Mouse (Mus musculus) embryonic facial prominence, embryonic 10.5 days (tissue): ENCODE results near the gene Mical3. TPM values are rescaled to one million over a fixed set of nuclear protein-coding genes. Genes with fewer than 3 reads are reported as not detected.
A peak's percentile ranks its signal among the peaks of the same experiment; 100 is the strongest.

ENCODE experiments used
- DNase-seq: peaks from one replicate; pipeline ENCODE4 v3.0.0-alpha.2; 2017; ENCODE audit warnings: low spot score
- H3K27ac ChIP-seq: fragments of 300-500 bp; sonication (generic); replicated peaks from 2 replicates; pipeline ENCODE4 v1.5.1; 2016; ENCODE audit warnings: mild to moderate bottlenecking
- H3K27me3 ChIP-seq: fragments of 300-500 bp; sonication (generic); replicated peaks from 2 replicates; pipeline ENCODE4 v1.6.1; 2016; ENCODE audit warnings: low read depth, mild to moderate bottlenecking; ENCODE audit not compliant: poor library complexity, severe bottlenecking
- H3K36me3 ChIP-seq: fragments of 300-500 bp; sonication (generic); replicated peaks from 2 replicates; pipeline ENCODE4 v1.6.1; 2016; ENCODE audit warnings: mild to moderate bottlenecking, moderate library complexity
- H3K4me1 ChIP-seq: fragments of 300-500 bp; sonication (generic); 2 replicates; pipeline ENCODE4 v1.6.1; 2016
- H3K4me3 ChIP-seq: fragments of 300-500 bp; sonication (generic); 2 replicates; pipeline ENCODE4 v1.5.1; 2016; ENCODE audit warnings: mild to moderate bottlenecking, moderate library complexity
- H3K9me3 ChIP-seq: fragments of 300-500 bp; sonication (generic); 2 replicates; pipeline ENCODE4 v1.6.1; 2016; ENCODE audit warnings: mild to moderate bottlenecking
- WGBS: fragments of 180-500 bp; shearing (Covaris S2); methylation state at CpG from one replicate; pipeline ENCODE4 v1.1.7; 2016; 5-methylcytosine and 5-hydroxymethylcytosine counted together
- polyA plus RNA-seq: library from polyadenylated mRNA; unstranded; fragments of >200 nt; fragmentation: Nextera tagmentation; extraction: Ambion mirVana; gene quantifications from 2 replicates; pipeline ENCODE4 v1.2.1, GENCODE M21; 2016

Mical3 gene
- polyA plus RNA-seq, 1 experiment from 2014 or later = 10.4 TPM

- Histone ChIP-seq H3K27me3 (no peaks in the 10 kb centered on the region), H3K36me3 (peaks cover 38% of the 10 kb centered on the region), H3K4me1 (peaks cover 19% of the 10 kb centered on the region), H3K9me3 (no peaks in the 10 kb centered on the region), H3K4me3 (no peak overlapping the region), H3K27ac (0 out of 2 replicates have a peak overlapping the region, but pooled peaks have one; percentile 24)
- WGBS = 63% methylated on average over 3 of the region's 3 CpGs
- DNase-seq = no peak
Observed at GRCm38 (mm10) chr6:121002952-121003351, 127.8 kb downstream of the Mical3 start.

DNA sequence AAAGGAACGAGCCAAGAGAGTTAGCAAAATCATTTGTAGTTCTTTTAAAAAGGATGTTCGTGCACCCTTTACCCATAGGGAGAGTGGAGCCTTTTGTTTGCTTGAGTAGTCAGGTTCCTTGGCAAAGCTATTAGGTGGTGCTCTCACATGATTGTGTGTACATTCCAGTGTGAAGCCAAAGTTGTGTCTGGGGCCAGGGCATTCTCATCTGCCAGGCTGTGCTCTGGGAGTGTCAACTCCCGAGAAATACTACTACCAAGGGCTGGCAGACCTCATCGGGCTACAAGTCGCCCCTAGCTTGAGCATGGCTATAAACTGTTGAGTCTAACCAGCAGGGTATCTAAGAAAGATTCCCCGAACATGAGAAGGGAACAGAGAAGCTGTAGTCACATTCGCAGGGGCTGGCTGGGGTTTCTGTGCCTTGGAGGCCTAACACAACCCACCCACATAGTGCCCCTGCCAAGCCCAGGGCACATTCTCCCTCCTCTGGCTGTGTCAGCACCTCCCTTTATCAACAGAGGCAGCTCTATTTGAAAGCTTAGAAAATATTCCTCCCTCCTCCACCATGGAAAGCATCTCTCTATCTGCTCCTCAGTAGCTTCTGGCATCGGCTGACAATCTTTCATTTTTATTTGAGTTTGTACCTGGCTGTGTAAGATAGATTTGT, 130.8 kb downstream of the Mical3 start:
- Histone ChIP-seq H3K27ac (no peak overlapping the region), H3K27me3 (no peaks in the 10 kb centered on the region), H3K36me3 (peaks cover 26% of the 10 kb centered on the region), H3K9me3 (no peaks in the 10 kb centered on the region), H3K4me3 (no peak overlapping the region), H3K4me1 (peaks cover 19% of the 10 kb centered on the region)
- WGBS = 84% methylated on average over 8 of the region's 8 CpGs
- DNase-seq = no peak

- no peaks in the 10 kb centered on the region for H3K9me3 ChIP-seq
- peaks cover 19% of the 10 kb centered on the region for H3K4me1 ChIP-seq
- peak overlapping the region; percentile 7 for H3K27ac ChIP-seq
- 46% methylated on average over 5 of the region's 5 CpGs for WGBS
- H3K4me3 ChIP-seq = no peak overlapping the region
- peaks cover 26% of the 10 kb centered on the region for H3K36me3 ChIP-seq
- no peak for DNase-seq
- H3K27me3 ChIP-seq = no peaks in the 10 kb centered on the region
Observed at GRCm38 (mm10) chr6:120999087-120999486, 131.7 kb downstream of the Mical3 start.

DNA sequence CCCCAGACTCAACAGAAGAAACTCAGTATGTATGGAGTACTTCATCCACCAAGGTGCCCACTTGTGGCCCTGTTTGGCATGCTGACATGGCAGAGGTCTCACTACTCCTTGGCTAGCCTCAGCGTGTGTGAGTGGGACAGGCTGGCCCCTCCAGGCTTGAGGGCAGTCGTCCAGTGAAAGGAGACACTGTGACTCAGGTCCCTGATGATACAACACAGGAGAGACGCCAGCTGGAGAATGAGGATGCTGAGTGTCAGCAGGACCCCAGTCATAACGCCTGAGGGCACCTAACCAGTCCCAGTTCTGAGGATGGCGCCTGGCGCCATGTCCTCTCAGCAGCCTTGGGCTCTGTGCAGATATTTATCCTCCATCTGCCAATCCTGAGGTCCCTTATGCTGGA, 134.2 kb downstream of the Mical3 start:
- Histone ChIP-seq H3K36me3 (peaks cover 11% of the 10 kb centered on the region), H3K9me3 (no peaks in the 10 kb centered on the region), H3K27me3 (no peaks in the 10 kb centered on the region), H3K4me3 (no peak overlapping the region), H3K4me1 (peaks cover 11% of the 10 kb centered on the region), H3K27ac (no peak overlapping the region; the same call in 1 of the 2 replicates)
- no peak for DNase-seq
- WGBS = 80% methylated on average over 6 of the region's 6 CpGs

DNA sequence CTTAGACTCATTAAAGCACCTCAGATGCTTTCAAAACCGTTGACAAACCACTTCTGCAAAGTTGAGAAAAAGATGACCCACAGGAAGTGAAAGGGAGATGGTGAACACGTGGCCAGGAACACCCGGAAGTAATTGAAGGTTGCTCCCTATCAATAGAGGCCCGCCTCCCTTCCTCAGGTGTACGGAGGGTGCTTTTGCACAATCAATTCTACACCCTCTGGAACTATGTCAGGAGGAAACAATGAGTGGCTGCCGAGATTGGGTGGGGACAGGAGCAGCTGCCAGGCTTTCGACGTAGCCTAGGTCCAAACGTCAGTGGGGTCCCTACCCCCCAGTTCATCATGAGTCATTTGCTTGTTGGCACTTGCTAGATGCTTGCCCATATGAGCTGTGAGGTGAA, 135.3 kb downstream of the Mical3 start:
- Histone ChIP-seq H3K4me1 (peaks cover 11% of the 10 kb centered on the region), H3K27me3 (no peaks in the 10 kb centered on the region), H3K36me3 (peaks cover under 1% of the 10 kb centered on the region), H3K27ac (no peak overlapping the region), H3K9me3 (no peaks in the 10 kb centered on the region), H3K4me3 (no peak overlapping the region)
- WGBS = 89% methylated on average over 9 of the region's 9 CpGs
- DNase-seq = no peak

DNA sequence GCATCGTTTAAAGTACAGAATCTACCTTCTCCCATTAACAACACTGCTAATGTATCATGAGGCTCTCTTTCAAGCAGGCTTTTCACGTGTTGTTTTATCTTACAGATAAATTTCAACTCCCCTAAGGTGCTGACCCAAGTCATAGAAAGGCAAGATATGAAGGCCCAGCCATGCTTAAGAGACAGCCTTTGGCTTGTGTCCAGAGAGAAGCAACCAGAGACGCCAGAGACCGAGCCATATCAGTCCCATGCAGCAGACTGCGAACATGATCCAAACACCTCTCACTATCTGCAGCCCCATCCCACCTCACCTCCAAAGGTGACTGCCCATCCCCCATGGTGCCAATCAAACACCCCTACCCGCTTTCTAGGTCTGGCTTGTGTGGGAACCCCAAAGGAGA, 138.9 kb downstream of the Mical3 start:
- H3K27me3 ChIP-seq = no peaks in the 10 kb centered on the region
- peaks cover 21% of the 10 kb centered on the region for H3K4me1 ChIP-seq
- H3K4me3 ChIP-seq = no peak overlapping the region
- peaks cover 5% of the 10 kb centered on the region for H3K36me3 ChIP-seq
- DNase-seq = no peak
- H3K9me3 ChIP-seq = no peaks in the 10 kb centered on the region
- no peak overlapping the region for H3K27ac ChIP-seq
- 87% methylated on average over 6 of the region's 6 CpGs for WGBS

DNA sequence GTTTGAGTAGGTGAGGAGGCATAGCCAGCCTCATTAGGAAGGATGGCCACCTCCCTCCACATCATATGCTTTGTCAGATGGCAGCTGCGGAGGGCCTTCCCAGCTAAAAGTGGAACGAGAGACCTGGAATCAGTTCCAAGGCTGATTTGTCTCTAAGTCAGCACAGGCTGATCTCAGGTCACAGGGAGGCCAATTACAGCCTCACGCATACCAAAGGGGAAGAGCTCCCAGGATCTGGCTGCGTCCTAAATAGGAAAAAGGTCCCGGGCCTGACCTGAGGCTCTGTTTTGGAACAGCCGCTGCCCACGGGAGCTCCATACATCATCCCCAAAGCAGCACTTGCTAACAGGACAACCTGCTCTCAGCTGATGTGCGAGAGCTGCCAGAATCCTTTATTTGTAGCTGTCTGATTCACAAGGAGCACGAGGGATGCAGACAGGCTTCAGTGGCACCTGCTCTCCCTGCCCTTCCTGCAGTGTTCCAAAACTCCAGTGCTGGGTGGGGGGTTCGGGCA, 143.2 kb downstream of the Mical3 start:
- DNase-seq = no peak
- peak overlapping the region; percentile 48; the same call in 1 of the 2 replicates for H3K27ac ChIP-seq
- H3K27me3 ChIP-seq = no peaks in the 10 kb centered on the region
- H3K4me3 ChIP-seq = no peak overlapping the region
- WGBS = 37% methylated on average over 10 of the region's 10 CpGs
- no peaks in the 10 kb centered on the region for H3K9me3 ChIP-seq
- peaks cover 21% of the 10 kb centered on the region for H3K4me1 ChIP-seq
- H3K36me3 ChIP-seq = peaks cover 9% of the 10 kb centered on the region

GRCm38 (mm10) chr6:120987164-120987563, 143.6 kb downstream of the Mical3 start:
- H3K4me3 ChIP-seq = no peak overlapping the region
- no peaks in the 10 kb centered on the region for H3K27me3 ChIP-seq
- H3K4me1 ChIP-seq = peaks cover 21% of the 10 kb centered on the region
- 87% methylated on average over 10 of the region's 10 CpGs for WGBS
- no peak for DNase-seq
- 0 out of 2 replicates have a peak overlapping the region, but pooled peaks have one; percentile 48 for H3K27ac ChIP-seq
- H3K36me3 ChIP-seq = peaks cover 13% of the 10 kb centered on the region
- no peaks in the 10 kb centered on the region for H3K9me3 ChIP-seq

DNA sequence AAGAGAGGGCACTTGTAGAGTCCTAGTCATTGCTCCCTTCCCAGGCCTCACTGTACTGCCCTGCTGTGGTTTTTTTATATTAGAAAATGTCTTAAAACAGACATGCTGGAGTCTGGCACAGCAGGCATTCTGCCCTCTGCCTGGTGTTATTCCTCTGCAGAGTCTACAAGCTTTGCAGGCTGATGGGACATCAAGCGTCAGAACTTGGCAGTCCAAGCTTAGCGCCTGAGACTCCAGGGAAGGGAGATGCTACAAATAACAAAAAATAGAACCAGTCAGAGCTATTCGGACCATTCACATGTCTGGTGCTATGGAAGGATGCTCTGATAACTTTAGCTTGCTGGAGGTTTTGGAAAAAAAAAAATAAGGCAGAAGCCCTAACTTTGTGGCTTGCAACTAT, 144.6 kb downstream of the Mical3 start:
- Histone ChIP-seq H3K36me3 (peaks cover 19% of the 10 kb centered on the region), H3K4me1 (peaks cover 21% of the 10 kb centered on the region), H3K27ac (no peak overlapping the region), H3K4me3 (no peak overlapping the region), H3K9me3 (no peaks in the 10 kb centered on the region), H3K27me3 (no peaks in the 10 kb centered on the region)
- 90% methylated on average over 3 of the region's 3 CpGs for WGBS
- DNase-seq = no peak

- H3K27ac ChIP-seq = no peak overlapping the region
- DNase-seq = no peak
- no peak overlapping the region for H3K4me3 ChIP-seq
- H3K27me3 ChIP-seq = no peaks in the 10 kb centered on the region
- no peaks in the 10 kb centered on the region for H3K9me3 ChIP-seq
- peaks cover 18% of the 10 kb centered on the region for H3K4me1 ChIP-seq
- peaks cover 32% of the 10 kb centered on the region for H3K36me3 ChIP-seq
- 94% methylated on average over 13 of the region's 13 CpGs for WGBS
Observed at GRCm38 (mm10) chr6:120982314-120982713, 148.5 kb downstream of the Mical3 start.

DNA sequence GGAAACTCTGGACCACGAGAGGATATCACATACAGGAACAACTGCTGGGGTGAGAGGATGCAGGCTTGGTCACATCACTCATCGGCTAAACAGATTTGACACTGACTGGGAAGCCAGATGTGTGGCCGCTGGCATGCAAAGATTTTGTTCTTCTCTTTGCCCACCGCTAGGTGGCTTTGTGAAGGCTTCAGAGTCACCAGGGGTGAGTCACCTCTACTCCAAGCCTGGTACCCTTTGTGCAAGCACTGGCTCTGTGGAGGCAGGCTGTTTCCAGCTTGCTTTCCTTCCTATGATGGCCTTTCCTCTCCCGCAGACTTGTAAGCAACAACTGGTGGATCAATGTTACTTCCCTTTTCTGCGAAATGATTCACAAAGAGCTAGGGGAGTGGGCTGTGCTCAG, 149.3 kb downstream of the Mical3 start:
- Histone ChIP-seq H3K27me3 (no peaks in the 10 kb centered on the region), H3K4me1 (peaks cover 22% of the 10 kb centered on the region), H3K36me3 (peaks cover 32% of the 10 kb centered on the region), H3K27ac (no peak overlapping the region), H3K4me3 (no peak overlapping the region), H3K9me3 (no peaks in the 10 kb centered on the region)
- 64% methylated on average over 6 of the region's 6 CpGs for WGBS
- DNase-seq = peak; percentile 48

- 49% methylated on average over 18 of the region's 18 CpGs for WGBS
- no peak overlapping the region for H3K4me3 ChIP-seq
- DNase-seq = peak; percentile 50
- peaks cover 23% of the 10 kb centered on the region for H3K4me1 ChIP-seq
- H3K36me3 ChIP-seq = peaks cover 28% of the 10 kb centered on the region
- peak overlapping the region; percentile 75 for H3K27ac ChIP-seq
- H3K27me3 ChIP-seq = no peaks in the 10 kb centered on the region
- no peaks in the 10 kb centered on the region for H3K9me3 ChIP-seq
Observed at GRCm38 (mm10) chr6:120978019-120978621, 152.7 kb downstream of the Mical3 start.

GRCm38 (mm10) chr6:120976991-120977390, 153.8 kb downstream of the Mical3 start:
- Histone ChIP-seq H3K27me3 (no peaks in the 10 kb centered on the region), H3K4me1 (peaks cover 23% of the 10 kb centered on the region), H3K4me3 (no peak overlapping the region), H3K9me3 (no peaks in the 10 kb centered on the region), H3K36me3 (peaks cover 31% of the 10 kb centered on the region), H3K27ac (0 out of 2 replicates have a peak overlapping the region, but pooled peaks have one; percentile 19)
- DNase-seq = no peak
- 68% methylated on average over 11 of the region's 11 CpGs for WGBS
